Mouse (Mus musculus) hindbrain, embryonic 15.5 days (tissue): ENCODE results near the gene Rusc1. TPM values are rescaled to one million over a fixed set of nuclear protein-coding genes. Genes with fewer than 3 reads are reported as not detected.
"Not testable (repeated sequence)": the region's sequence is repeated elsewhere in the genome, so short reads cannot be mapped to it uniquely, and the experiment has no call there.

ENCODE experiments used
- ATAC-seq: fragments of 200-750 bp; cut with Nextera tagmentation; 2 replicates; pipeline ENCODE4 v1.8.0; 2017; ENCODE audit warnings: low read depth, moderate number of reproducible peaks, moderate TSS enrichment; ENCODE audit not compliant: low FRiP score
- H3K27ac ChIP-seq: fragments of 300-500 bp; sonication (generic); replicated peaks from 2 replicates; pipeline ENCODE4 v1.5.1; 2015; ENCODE audit warnings: mild to moderate bottlenecking, inconsistent platforms
- H3K27me3 ChIP-seq: fragments of 300-500 bp; sonication (generic); 2 replicates; pipeline ENCODE4 v1.6.1; 2015; ENCODE audit warnings: control low read depth, inconsistent platforms
- H3K36me3 ChIP-seq: fragments of 300-500 bp; sonication (generic); 2 replicates; pipeline ENCODE4 v1.6.1; 2015; ENCODE audit warnings: control low read depth, inconsistent platforms
- H3K4me1 ChIP-seq: fragments of 300-500 bp; sonication (generic); replicated peaks from 2 replicates; pipeline ENCODE4 v1.6.1; 2015; ENCODE audit warnings: control low read depth, inconsistent platforms
- H3K4me2 ChIP-seq: fragments of 300-500 bp; sonication (generic); 2 replicates; pipeline ENCODE4 v1.6.1; 2015; ENCODE audit warnings: moderate library complexity, mild to moderate bottlenecking, inconsistent platforms
- H3K4me3 ChIP-seq: fragments of 300-500 bp; sonication (generic); 2 replicates; pipeline ENCODE4 v1.5.1; 2015; ENCODE audit warnings: mild to moderate bottlenecking, inconsistent platforms
- H3K9ac ChIP-seq: fragments of 300-500 bp; sonication (generic); 2 replicates; pipeline ENCODE4 v1.6.1; 2015; ENCODE audit warnings: inconsistent platforms
- H3K9me3 ChIP-seq: fragments of 300-500 bp; sonication (generic); 2 replicates; pipeline ENCODE4 v1.6.1; 2016; ENCODE audit warnings: control low read depth, inconsistent platforms
- WGBS: fragments of 180-500 bp; shearing (Covaris S2); methylation state at CpG from one replicate; pipeline ENCODE4 v1.1.7; 2015; 5-methylcytosine and 5-hydroxymethylcytosine counted together
- polyA plus RNA-seq: library from polyadenylated mRNA; unstranded; fragments of >200 nt; fragmentation: Nextera tagmentation; extraction: Ambion mirVana; gene quantifications from 2 replicates; pipeline ENCODE4 v1.2.1, GENCODE M21; 2015

Rusc1 gene
- polyA plus RNA-seq, 1 experiment from 2014 or later: 120 TPM

- Histone ChIP-seq H3K36me3 (peaks cover 47% of the 10 kb centered on the region), H3K27me3 (no peaks in the 10 kb centered on the region), H3K4me3 (peak overlapping the region; percentile 88), H3K9me3 (no peaks in the 10 kb centered on the region), H3K4me1 (peaks cover 46% of the 10 kb centered on the region), H3K4me2 (peak overlapping the region; percentile 76), H3K27ac (peak overlapping the region; percentile 81), H3K9ac (peak overlapping the region; percentile 87)
- WGBS: under 1% methylated on average over 58 of the region's 74 CpGs
- ATAC-seq: peak; percentile 40
Measured at GRCm38 (mm10) chr3:89090694-89091655, 2.1 kb downstream of the Rusc1 start.

- Histone ChIP-seq H3K27ac (peak overlapping the region; percentile 81), H3K9ac (peak overlapping the region; percentile 87), H3K4me2 (peak overlapping the region; percentile 76), H3K9me3 (no peaks in the 10 kb centered on the region), H3K4me3 (peak overlapping the region; percentile 88), H3K27me3 (no peaks in the 10 kb centered on the region), H3K4me1 (peaks cover 46% of the 10 kb centered on the region), H3K36me3 (peaks cover 47% of the 10 kb centered on the region)
- under 1% methylated on average over 40 of the region's 40 CpGs for WGBS
- peak; percentile 77 for ATAC-seq
Measured at GRCm38 (mm10) chr3:89089882-89090591, 3.1 kb downstream of the Rusc1 start.

- Histone ChIP-seq H3K9ac (peak overlapping the region; percentile 34), H3K27ac (no peak overlapping the region), H3K27me3 (no peaks in the 10 kb centered on the region), H3K4me2 (peak overlapping the region; percentile 76), H3K4me3 (peak overlapping the region; percentile 88), H3K9me3 (no peaks in the 10 kb centered on the region), H3K4me1 (peaks cover 46% of the 10 kb centered on the region), H3K36me3 (peaks cover 47% of the 10 kb centered on the region)
- ATAC-seq: no peak
- WGBS: 66% methylated on average over 14 of the region's 14 CpGs
Measured at GRCm38 (mm10) chr3:89088974-89089373, 4.1 kb downstream of the Rusc1 start.

- ATAC-seq: no peak
- no peak overlapping the region for H3K4me3 ChIP-seq
- no peak overlapping the region for H3K27ac ChIP-seq
- H3K27me3 ChIP-seq: no peaks in the 10 kb centered on the region
- H3K4me1 ChIP-seq: peaks cover 39% of the 10 kb centered on the region
- H3K9ac ChIP-seq: no peak overlapping the region
- peaks cover 49% of the 10 kb centered on the region for H3K36me3 ChIP-seq
- WGBS: 33% methylated on average over 21 of the region's 21 CpGs
- no peaks in the 10 kb centered on the region for H3K9me3 ChIP-seq
- H3K4me2 ChIP-seq: peak overlapping the region; percentile 25; the same call in 1 of the 2 replicates
Measured at GRCm38 (mm10) chr3:89087338-89088110, 5.6 kb downstream of the Rusc1 start.

- Histone ChIP-seq H3K9me3 (no peaks in the 10 kb centered on the region), H3K4me2 (no peak overlapping the region), H3K27ac (no peak overlapping the region), H3K9ac (no peak overlapping the region), H3K36me3 (peaks cover 57% of the 10 kb centered on the region), H3K4me1 (peaks cover 18% of the 10 kb centered on the region), H3K4me3 (no peak overlapping the region), H3K27me3 (no peaks in the 10 kb centered on the region)
- ATAC-seq: no peak
- 86% methylated on average over 12 of the region's 12 CpGs for WGBS
Measured at GRCm38 (mm10) chr3:89084654-89085190, 8.4 kb downstream of the Rusc1 start.

GRCm38 (mm10) chr3:89084133-89084532, 9.0 kb downstream of the Rusc1 start:
- H3K4me3 ChIP-seq: no peak overlapping the region
- ATAC-seq: no peak
- peaks cover 12% of the 10 kb centered on the region for H3K4me1 ChIP-seq
- peaks cover 62% of the 10 kb centered on the region for H3K36me3 ChIP-seq
- WGBS: 71% methylated on average over 2 of the region's 2 CpGs
- no peak overlapping the region for H3K9ac ChIP-seq
- H3K9me3 ChIP-seq: no peaks in the 10 kb centered on the region
- no peak overlapping the region for H3K27ac ChIP-seq
- no peaks in the 10 kb centered on the region for H3K27me3 ChIP-seq
- H3K4me2 ChIP-seq: no peak overlapping the region

GRCm38 (mm10) chr3:89082287-89082686, 10.8 kb downstream of the Rusc1 start:
- not testable (repeated sequence) for H3K27ac ChIP-seq, H3K9ac ChIP-seq, H3K4me2 ChIP-seq, H3K4me1 ChIP-seq, H3K9me3 ChIP-seq, H3K27me3 ChIP-seq, ATAC-seq, H3K4me3 ChIP-seq
- peaks cover 58% of the 10 kb centered on the region for H3K36me3 ChIP-seq

- 90% methylated on average over 9 of the region's 9 CpGs for WGBS
- no peak overlapping the region for H3K9ac ChIP-seq
- H3K4me2 ChIP-seq: no peak overlapping the region
- no peak overlapping the region for H3K4me3 ChIP-seq
- H3K27me3 ChIP-seq: no peaks in the 10 kb centered on the region
- no peaks in the 10 kb centered on the region for H3K4me1 ChIP-seq
- no peak for ATAC-seq
- H3K9me3 ChIP-seq: no peaks in the 10 kb centered on the region
- no peak overlapping the region for H3K27ac ChIP-seq
- H3K36me3 ChIP-seq: peaks cover 68% of the 10 kb centered on the region
Measured at GRCm38 (mm10) chr3:89077383-89077782, 15.7 kb downstream of the Rusc1 start.

GRCm38 (mm10) chr3:89067265-89067664, 25.8 kb downstream of the Rusc1 start:
- no peak overlapping the region for H3K4me2 ChIP-seq
- H3K9me3 ChIP-seq: no peaks in the 10 kb centered on the region
- no peaks in the 10 kb centered on the region for H3K27me3 ChIP-seq
- H3K36me3 ChIP-seq: peaks cover 88% of the 10 kb centered on the region
- ATAC-seq: no peak
- H3K4me3 ChIP-seq: no peak overlapping the region
- no peaks in the 10 kb centered on the region for H3K4me1 ChIP-seq
- H3K27ac ChIP-seq: no peak overlapping the region
- no peak overlapping the region for H3K9ac ChIP-seq

GRCm38 (mm10) chr3:89061696-89062095, 31.4 kb downstream of the Rusc1 start:
- H3K27ac ChIP-seq: no peak overlapping the region
- H3K9me3 ChIP-seq: no peaks in the 10 kb centered on the region
- H3K4me1 ChIP-seq: no peaks in the 10 kb centered on the region
- no peak overlapping the region for H3K4me2 ChIP-seq
- no peaks in the 10 kb centered on the region for H3K27me3 ChIP-seq
- H3K4me3 ChIP-seq: no peak overlapping the region
- no peak for ATAC-seq
- WGBS: 35% methylated on average over 3 of the region's 3 CpGs
- peaks cover 86% of the 10 kb centered on the region for H3K36me3 ChIP-seq
- H3K9ac ChIP-seq: no peak overlapping the region

GRCm38 (mm10) chr3:89058783-89059182, 34.3 kb downstream of the Rusc1 start:
- Histone ChIP-seq H3K4me2 (no peak overlapping the region), H3K27ac (no peak overlapping the region)

More at GRCm38 (mm10) chr3:89058783-89059182, 34.3 kb downstream of the Rusc1 start:
- no peak for ATAC-seq
- Histone ChIP-seq H3K4me3 (no peak overlapping the region), H3K27me3 (no peaks in the 10 kb centered on the region), H3K4me1 (no peaks in the 10 kb centered on the region), H3K36me3 (peaks cover 89% of the 10 kb centered on the region), H3K9me3 (no peaks in the 10 kb centered on the region), H3K9ac (no peak overlapping the region)
- WGBS: 77% methylated on average over 3 of the region's 3 CpGs
